Comparison of ENCODE assay signal across 8 mouse cellular contexts in the genomic region with DNA sequence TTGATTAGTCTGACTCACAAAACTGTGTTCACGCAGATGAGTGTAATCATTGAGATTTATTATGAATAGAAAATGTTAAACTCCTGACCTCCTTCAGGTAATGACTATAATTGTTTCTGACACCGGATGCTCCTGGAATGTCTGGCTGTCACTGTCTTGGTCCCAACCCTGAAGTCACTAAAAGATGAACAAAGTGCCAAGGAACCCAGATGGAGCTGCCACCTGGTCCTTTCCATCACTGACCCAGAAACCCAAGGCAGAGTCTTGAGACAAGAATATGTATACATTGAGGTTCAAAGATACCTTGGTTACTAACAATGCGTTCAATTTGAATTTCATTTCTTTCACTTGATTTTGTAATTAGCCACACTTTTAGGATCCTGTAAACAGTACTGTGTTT.
"Had no signal": no experiment of that assay in that cellular context is flagged by ENCODE, and none has a peak within 500 bp of the region (broad histone marks: within the 10 kb centered on the region; RNA-seq: fewer than 3 reads in every experiment).

No protein-coding gene starts in this region.

- DNase-seq: kidney, adult 9 months; kidney, postnatal 36 days; layer of hippocampus, adult 9-11 months; layer of hippocampus, postnatal 36 days; lung, adult 18-20 months; right cerebral cortex, adult 18-20 months; right cerebral cortex, postnatal 25 days; thymus, postnatal 36 days had no signal
